Mouse (Mus musculus) midbrain, embryonic 11.5 days (tissue): ENCODE measurements around the gene Ovch2. TPM values are rescaled to one million over a fixed set of nuclear protein-coding genes. Genes with fewer than 3 reads are reported as not detected.
"Not testable (repeated sequence)": the region's sequence is repeated elsewhere in the genome, so short reads cannot be mapped to it uniquely, and the experiment has no call there.

Experiments
- ATAC-seq: fragments of 200-750 bp; cut with Nextera tagmentation; 2 replicates; pipeline ENCODE4 v1.8.0; 2017; ENCODE audit warnings: moderate TSS enrichment, moderate library complexity; ENCODE audit not compliant: low FRiP score
- DNase-seq: peaks from one replicate; pipeline ENCODE4 v3.0.0; 2015; ENCODE audit warnings: low spot score; ENCODE audit errors: missing footprints
- H3K27ac ChIP-seq: fragments of 300-500 bp; sonication (generic); 2 replicates; pipeline ENCODE4 v1.5.1; 2014; ENCODE audit warnings: low read depth, low read length
- H3K27me3 ChIP-seq: fragments of 300-500 bp; sonication (generic); 2 replicates; pipeline ENCODE4 v1.6.1; 2014; ENCODE audit warnings: mild to moderate bottlenecking, low read length, moderate library complexity, mixed read lengths; ENCODE audit not compliant: control insufficient read depth, insufficient read depth
- H3K36me3 ChIP-seq: fragments of 300-500 bp; sonication (generic); 2 replicates; pipeline ENCODE4 v1.6.1; 2014; ENCODE audit warnings: mild to moderate bottlenecking, low read length, moderate library complexity, mixed read lengths; ENCODE audit not compliant: control insufficient read depth, insufficient read depth
- H3K4me1 ChIP-seq: fragments of 300-500 bp; sonication (generic); 2 replicates; pipeline ENCODE4 v1.6.1; 2014; ENCODE audit warnings: low read length; ENCODE audit not compliant: control insufficient read depth, insufficient read depth
- H3K4me2 ChIP-seq: fragments of 300-500 bp; sonication (generic); 2 replicates; pipeline ENCODE4 v1.6.1; 2014; ENCODE audit warnings: mild to moderate bottlenecking, moderate library complexity
- H3K4me3 ChIP-seq: fragments of 300-500 bp; sonication (generic); 2 replicates; pipeline ENCODE4 v1.5.1; 2014; ENCODE audit warnings: low read depth, low read length
- H3K9ac ChIP-seq: fragments of 300-500 bp; sonication (generic); 2 replicates; pipeline ENCODE4 v1.6.1; 2014; ENCODE audit warnings: low read length
- H3K9me3 ChIP-seq: fragments of 300-500 bp; sonication (generic); 2 replicates; pipeline ENCODE4 v1.6.1; 2016; ENCODE audit warnings: low read length; ENCODE audit not compliant: control insufficient read depth
- WGBS: fragments of 180-500 bp; shearing (Covaris S2); extraction: QIAGEN DNeasy Blood & Tissue Kit; methylation state at CpG from one replicate; pipeline ENCODE4 v1.1.7; 2014; 5-methylcytosine and 5-hydroxymethylcytosine counted together
- polyA plus RNA-seq: library from polyadenylated mRNA; unstranded; fragments of >200 nt; fragmentation: Nextera tagmentation; extraction: Ambion mirVana; gene quantifications from 2 replicates; pipeline ENCODE4 v1.2.1, GENCODE M21; 2014

Gene Ovch2
- polyA plus RNA-seq: not detected in 2 replicates

GRCm38 (mm10) chr7:107801108-107801507 is at the start of gene Ovch2:
Gene Ovch2 (minus strand): TSS chr7:107801208.
- ATAC-seq (no peak), DNase-seq (peak; percentile 14)
- no peaks in the 10 kb centered on the region for H3K9me3 ChIP-seq
- H3K4me3 ChIP-seq: no peak within 1 kb of the TSS
- 87% methylated on average over 2 of the region's 2 CpGs for WGBS
- H3K27ac ChIP-seq: no peak within 1 kb of the TSS
- H3K9ac ChIP-seq: no peak within 1 kb of the TSS
- no peaks in the 10 kb centered on the region for H3K4me1 ChIP-seq
- H3K27me3 ChIP-seq: no peaks in the 10 kb centered on the region
- H3K36me3 ChIP-seq: no peaks in the 10 kb centered on the region
- no peak within 1 kb of the TSS for H3K4me2 ChIP-seq

DNA sequence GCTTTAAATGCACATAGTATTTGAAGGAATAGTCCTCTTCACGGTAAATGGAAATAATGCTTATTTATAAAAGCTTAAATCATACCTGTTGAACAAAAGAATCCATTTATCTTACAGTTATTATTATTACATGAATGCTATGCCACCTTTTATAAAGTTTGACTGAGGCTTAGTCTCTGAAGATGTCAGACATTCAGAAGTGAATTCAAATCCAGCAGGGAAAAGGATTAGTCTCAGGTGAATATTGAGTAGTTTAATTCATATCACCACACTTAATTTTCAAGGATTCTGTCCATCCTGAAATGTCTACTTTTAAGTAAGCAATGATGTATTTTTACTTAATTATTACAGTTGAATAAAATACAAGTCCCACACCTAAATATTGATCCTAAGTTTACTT is 46.4 kb upstream of the Ovch2 start, which contains the start of gene Olfr470:
Gene Olfr470, minus strand, starts transcription at position 101 of the 400 bp plus-strand sequence.
- H3K4me3 ChIP-seq, H3K4me1 ChIP-seq, ATAC-seq, H3K4me2 ChIP-seq, H3K9ac ChIP-seq, H3K27me3 ChIP-seq, H3K9me3 ChIP-seq, H3K36me3 ChIP-seq, H3K27ac ChIP-seq, DNase-seq: not testable (repeated sequence)
- WGBS: 83% methylated on average over 1 of the region's 1 CpGs

DNA sequence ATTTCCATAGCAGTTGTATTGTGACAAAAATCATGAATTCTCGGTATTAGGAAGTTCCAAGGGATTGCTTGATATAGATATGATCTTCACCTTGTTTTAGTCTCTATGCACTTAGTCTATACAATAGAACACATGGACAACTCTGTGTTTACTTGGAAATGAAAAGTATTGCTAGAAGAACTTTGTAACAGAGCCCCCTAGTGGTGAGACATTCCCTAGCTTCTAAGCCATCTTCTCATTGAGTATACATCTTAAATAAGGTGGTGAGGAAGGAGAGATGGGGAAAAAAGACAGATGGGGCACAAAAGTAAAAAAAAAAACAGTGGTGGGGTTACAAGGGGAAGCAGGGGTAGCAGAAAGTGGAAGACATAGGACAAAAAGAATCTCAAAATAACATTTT is 40.7 kb upstream of the Ovch2 start:
- H3K4me3 ChIP-seq: no peak overlapping the region
- WGBS: 75% methylated on average over 1 of the region's 1 CpGs
- no peak overlapping the region for H3K9ac ChIP-seq
- no peak overlapping the region for H3K27ac ChIP-seq
- no peaks in the 10 kb centered on the region for H3K4me1 ChIP-seq
- H3K4me2 ChIP-seq: no peak overlapping the region
- no peaks in the 10 kb centered on the region for H3K27me3 ChIP-seq
- H3K9me3 ChIP-seq: no peaks in the 10 kb centered on the region
- no peaks in the 10 kb centered on the region for H3K36me3 ChIP-seq
- ATAC-seq (no peak), DNase-seq (no peak)

DNA sequence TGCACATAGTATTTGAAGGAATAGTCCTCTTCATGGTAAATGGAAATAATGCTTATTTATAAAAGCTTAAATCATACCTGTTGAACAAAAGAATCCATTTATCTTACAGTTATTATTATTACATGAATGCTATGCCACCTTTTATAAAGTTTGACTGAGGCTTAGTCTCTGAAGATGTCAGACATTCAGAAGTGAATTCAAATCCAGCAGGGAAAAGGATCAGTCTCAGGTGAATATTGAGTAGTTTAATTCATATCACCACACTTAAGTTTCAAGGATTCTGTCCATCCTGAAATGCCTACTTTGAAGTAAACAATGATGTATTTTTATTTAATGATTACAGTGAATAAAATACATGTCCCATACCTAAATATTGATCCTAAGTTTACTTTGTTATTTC is 24.4 kb upstream of the Ovch2 start, which contains the start of gene Olfr469:
Gene Olfr469, minus strand, starts transcription at position 101 of the 400 bp plus-strand sequence.
- not testable (repeated sequence) for ATAC-seq, H3K4me1 ChIP-seq, H3K27ac ChIP-seq, H3K4me2 ChIP-seq, H3K36me3 ChIP-seq, H3K9ac ChIP-seq, H3K27me3 ChIP-seq, H3K4me3 ChIP-seq, DNase-seq, H3K9me3 ChIP-seq

DNA sequence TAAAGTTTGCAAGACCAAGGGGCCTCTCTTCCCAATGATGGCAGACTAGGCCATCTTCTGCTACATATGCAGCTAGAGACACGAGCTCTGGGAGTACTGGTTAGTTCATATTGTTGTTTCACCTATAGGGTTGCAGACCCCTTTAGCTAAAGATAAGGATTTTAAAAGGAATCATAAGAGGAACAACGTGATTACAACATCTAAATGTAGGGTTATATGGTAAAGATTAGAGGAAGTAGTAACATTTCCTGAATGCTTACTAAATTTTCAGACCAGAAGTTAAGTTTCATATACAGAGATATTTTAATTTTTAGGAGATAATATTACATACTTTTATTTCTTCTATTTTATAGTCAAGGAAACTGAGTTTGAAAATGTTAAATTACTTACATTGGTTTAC is 22.9 kb upstream of the Ovch2 start:
- H3K36me3 ChIP-seq, H3K4me3 ChIP-seq, H3K9ac ChIP-seq, DNase-seq, H3K9me3 ChIP-seq, H3K27ac ChIP-seq, H3K4me1 ChIP-seq, H3K27me3 ChIP-seq, H3K4me2 ChIP-seq, ATAC-seq: not testable (repeated sequence)
- WGBS: 54% methylated on average over 2 of the region's 2 CpGs

GRCm38 (mm10) chr7:107819442-107819841 is 18.4 kb upstream of the Ovch2 start:
- Histone ChIP-seq H3K9me3 (no peaks in the 10 kb centered on the region), H3K4me3 (no peak overlapping the region), H3K9ac (no peak overlapping the region), H3K36me3 (no peaks in the 10 kb centered on the region), H3K4me2 (no peak overlapping the region), H3K27ac (no peak overlapping the region), H3K27me3 (no peaks in the 10 kb centered on the region), H3K4me1 (no peaks in the 10 kb centered on the region)
- ATAC-seq (no peak), DNase-seq (no peak)

DNA sequence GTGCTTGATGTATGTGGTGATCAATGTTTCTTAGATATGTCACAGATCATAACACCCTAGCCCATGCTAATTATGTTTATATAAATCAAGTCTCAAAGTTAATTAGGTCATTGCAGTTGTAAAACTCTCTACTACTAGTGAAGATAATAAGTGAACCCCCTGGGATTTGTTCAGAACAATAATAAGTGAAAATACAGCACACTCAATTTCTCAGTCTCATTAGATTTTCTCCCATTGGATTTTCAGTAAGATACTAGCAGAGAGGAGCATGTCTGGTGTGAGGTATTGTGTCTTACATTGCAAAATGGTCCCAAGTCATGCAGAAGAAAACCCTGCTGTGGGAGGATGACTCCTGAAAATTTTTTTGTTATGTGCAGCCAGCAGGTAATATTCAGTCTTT is 11.0 kb upstream of the Ovch2 start, which contains the start of gene Olfr467:
Gene Olfr467, plus strand, starts transcription at position 301 of the 400 bp plus-strand sequence.
- DNase-seq (no peak), ATAC-seq (no peak)
- H3K27me3 ChIP-seq: no peaks in the 10 kb centered on the region
- H3K9ac ChIP-seq: no peak within 1 kb of the TSS
- no peak within 1 kb of the TSS for H3K4me3 ChIP-seq
- H3K4me1 ChIP-seq: no peaks in the 10 kb centered on the region
- H3K36me3 ChIP-seq: no peaks in the 10 kb centered on the region
- no peak within 1 kb of the TSS for H3K4me2 ChIP-seq
- no peaks in the 10 kb centered on the region for H3K9me3 ChIP-seq
- no peak within 1 kb of the TSS for H3K27ac ChIP-seq

- no peak overlapping the region for H3K27ac ChIP-seq
- H3K4me3 ChIP-seq: no peak overlapping the region
- H3K4me1 ChIP-seq: no peaks in the 10 kb centered on the region
- H3K4me2 ChIP-seq: no peak overlapping the region
- 85% methylated on average over 3 of the region's 3 CpGs for WGBS
- no peaks in the 10 kb centered on the region for H3K36me3 ChIP-seq
- no peaks in the 10 kb centered on the region for H3K27me3 ChIP-seq
- H3K9ac ChIP-seq: no peak overlapping the region
- no peaks in the 10 kb centered on the region for H3K9me3 ChIP-seq
- ATAC-seq (no peak), DNase-seq (peak; percentile 19)
Observed at GRCm38 (mm10) chr7:107802138-107802537, 1.1 kb upstream of the Ovch2 start.

DNA sequence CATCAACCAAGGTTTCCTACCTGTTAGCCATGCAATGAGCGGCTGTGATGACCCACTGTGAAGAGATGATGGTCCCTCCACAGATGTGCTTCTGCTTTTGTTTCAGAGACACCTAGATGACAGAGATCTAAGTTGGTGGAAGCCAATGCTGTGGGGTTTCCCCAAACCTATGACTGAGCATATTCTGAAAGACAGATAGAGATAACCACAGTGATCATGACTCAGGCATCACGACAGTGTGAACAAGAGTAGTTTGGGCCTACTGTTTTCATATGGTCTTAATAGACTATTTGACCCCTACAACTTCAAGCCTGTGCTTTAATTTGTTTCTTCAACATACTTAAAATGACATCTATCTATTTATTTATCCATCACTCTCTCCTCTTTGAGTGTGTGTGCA is 4.5 kb downstream of the Ovch2 start:
- no peak overlapping the region for H3K4me2 ChIP-seq
- no peak overlapping the region for H3K4me3 ChIP-seq
- DNase-seq (no peak), ATAC-seq (no peak)
- no peaks in the 10 kb centered on the region for H3K9me3 ChIP-seq
- no peak overlapping the region for H3K27ac ChIP-seq
- 93% methylated on average over 2 of the region's 2 CpGs for WGBS
- no peaks in the 10 kb centered on the region for H3K36me3 ChIP-seq
- no peak overlapping the region for H3K9ac ChIP-seq
- H3K4me1 ChIP-seq: no peaks in the 10 kb centered on the region
- no peaks in the 10 kb centered on the region for H3K27me3 ChIP-seq
